Mouse (Mus musculus): Measurements from ENCODE around the gene Anxa11.
"Not testable (repeated sequence)": the region's sequence is repeated elsewhere in the genome, so short reads cannot be mapped to it uniquely, and the experiment has no call there.

- not testable (repeated sequence) for TF ChIP-seq CTCF (IDR thresholded peaks at IDR 0.05; ENCODE audit: borderline replicate concordance, control insufficient read depth, extremely low read depth, insufficient read depth, low read length, poor library complexity); POLR2A (IDR thresholded peaks at IDR 0.05; ENCODE audit: control insufficient read depth, extremely low read depth, insufficient read depth, low read length, poor library complexity)
These were observed 65.3 kb downstream of the Anxa11 start for GRCm38 (mm10) chr14:25907272-25907671.

All from thymus, adult 2 months (tissue).